10 mouse cellular contexts compared by ENCODE assay signal in the genomic region with DNA sequence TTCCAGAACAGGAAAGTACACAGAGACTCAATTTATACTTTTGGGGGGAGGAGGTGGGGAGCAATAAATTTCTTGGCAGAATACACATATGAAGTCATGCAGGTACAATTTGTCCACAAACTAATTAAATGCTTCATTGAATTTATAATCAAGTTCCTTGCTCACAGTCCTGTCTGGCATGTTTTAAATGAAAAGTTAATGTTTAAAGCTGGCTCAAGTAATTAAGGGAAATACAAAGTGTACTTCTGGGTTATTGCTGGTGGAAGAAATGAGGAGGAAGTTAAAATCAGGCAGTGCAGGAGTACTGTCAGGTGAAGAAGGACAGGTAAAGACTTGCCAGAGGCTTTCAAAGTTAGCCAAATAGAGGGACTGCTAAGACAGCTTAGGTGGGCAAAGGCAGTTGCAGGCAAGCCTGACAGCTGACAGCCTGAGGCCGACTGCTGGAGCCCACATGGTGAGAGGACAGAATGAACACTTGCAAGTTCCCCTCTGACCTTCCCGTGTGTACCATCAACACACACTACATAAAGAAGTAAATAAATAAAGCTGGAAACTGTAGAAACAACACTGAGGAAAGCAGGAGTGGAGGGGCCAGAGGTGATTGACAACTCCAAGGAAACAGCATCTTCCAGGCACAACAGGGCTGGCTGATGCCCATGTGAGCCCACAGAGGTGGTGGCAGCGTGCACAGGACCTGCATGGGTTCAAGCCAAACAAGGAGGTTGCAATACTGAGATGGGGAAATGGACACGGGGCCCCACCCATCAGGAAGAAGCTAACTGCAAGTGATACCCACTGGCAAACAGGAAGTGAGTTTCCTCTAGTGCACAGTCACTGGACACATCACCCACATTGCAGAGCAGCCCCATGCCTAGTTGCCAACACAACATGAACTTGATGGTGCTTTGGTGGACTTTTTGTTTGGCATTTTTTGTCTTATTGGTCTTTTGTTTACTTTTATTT. TPM values are rescaled to one million over a fixed set of nuclear protein-coding genes. Genes with fewer than 3 reads are reported as not detected.
DNase-seq lines count a peak whose midpoint lies in the region; ATAC-seq and TF ChIP-seq lines count a peak whose summit lies in the region.
"Had no signal": no experiment of that assay in that cellular context is flagged by ENCODE, and none has a peak within 500 bp of the region (broad histone marks: within the 10 kb centered on the region; RNA-seq: fewer than 3 reads in every experiment).

No protein-coding gene starts in this region.

- peak overlapping the region; percentile 51 for H3K27ac ChIP-seq in stomach, embryonic 15.5 days
- no peak overlapping the region; the same call in 1 of the 2 replicates for H3K27ac ChIP-seq in stomach, postnatal 0 days (replicated peaks)
- H3K27ac ChIP-seq in intestine, postnatal 0 days (ENCODE audit: low read depth, low read length), result peak overlapping the region; percentile 75

- H3K9me3 ChIP-seq in stomach, embryonic 15.5 days, result no peaks in the 10 kb centered on the region
- no peaks in the 10 kb centered on the region for H3K9me3 ChIP-seq in stomach, postnatal 0 days (ENCODE audit: control insufficient read depth, low read length)
- no peaks in the 10 kb centered on the region for H3K9me3 ChIP-seq in intestine, postnatal 0 days (ENCODE audit: control insufficient read depth)

- H3K27me3 ChIP-seq in stomach, embryonic 15.5 days (replicated peaks), result no peaks in the 10 kb centered on the region
- H3K27me3 ChIP-seq in stomach, postnatal 0 days (ENCODE audit: control insufficient read depth, insufficient read depth, low read length), result no peaks in the 10 kb centered on the region
- no peaks in the 10 kb centered on the region for H3K27me3 ChIP-seq in intestine, postnatal 0 days (replicated peaks; ENCODE audit: control insufficient read depth, insufficient read depth, low read length)
- H3K27me3 ChIP-seq: Patski had no signal

- H3K9ac ChIP-seq in stomach, embryonic 15.5 days, result no peak overlapping the region
- H3K9ac ChIP-seq in stomach, postnatal 0 days (ENCODE audit: low read length), result no peak overlapping the region
- H3K9ac ChIP-seq in intestine, postnatal 0 days (ENCODE audit: low read depth, low read length), result no peak overlapping the region

- TF ChIP-seq CTCF in stomach, postnatal 0 days (IDR thresholded peaks at IDR 0.05; ENCODE audit: low read depth), result no peak
- no peak for TF ChIP-seq CTCF in intestine, postnatal 0 days (IDR thresholded peaks at IDR 0.05; ENCODE audit: low read depth)

- 30% methylated on average over 4 of the region's 4 CpGs for WGBS in stomach, embryonic 15.5 days
- WGBS in stomach, postnatal 0 days, result 30% methylated on average over 4 of the region's 4 CpGs
- WGBS in intestine, postnatal 0 days, result 29% methylated on average over 4 of the region's 4 CpGs

- H3K36me3 ChIP-seq in stomach, embryonic 15.5 days, result no peaks in the 10 kb centered on the region
- H3K36me3 ChIP-seq in stomach, postnatal 0 days (ENCODE audit: control insufficient read depth, insufficient read depth, low read length), result no peaks in the 10 kb centered on the region
- no peaks in the 10 kb centered on the region for H3K36me3 ChIP-seq in intestine, postnatal 0 days (ENCODE audit: control insufficient read depth, insufficient read depth)

- H3K4me3 ChIP-seq in stomach, embryonic 15.5 days (replicated peaks), result no peak overlapping the region
- no peak overlapping the region for H3K4me3 ChIP-seq in stomach, postnatal 0 days (ENCODE audit: low read depth, low read length)
- H3K4me3 ChIP-seq in intestine, postnatal 0 days (ENCODE audit: low read depth, low read length), result no peak overlapping the region

- H3K4me1 ChIP-seq in stomach, embryonic 15.5 days, result no peaks in the 10 kb centered on the region
- H3K4me1 ChIP-seq in stomach, postnatal 0 days (replicated peaks; ENCODE audit: control insufficient read depth, insufficient read depth), result no peaks in the 10 kb centered on the region
- H3K4me1 ChIP-seq in intestine, postnatal 0 days (replicated peaks; ENCODE audit: control insufficient read depth, insufficient read depth, low read length), result 0 out of 2 replicates have a peak, but pooled peaks cover 3% of the 10 kb centered on the region

- no peak for TF ChIP-seq EP300 in stomach, postnatal 0 days (optimal IDR thresholded peaks at IDR 0.05)

- no peak for DNase-seq in stomach, postnatal 0 days (ENCODE audit: low spot score)
- DNase-seq in lung, adult 18-20 months, result peak; percentile 50 to 62
- DNase-seq in spleen, postnatal 4 days (ENCODE audit: low spot score in 2 of 2), result peak; percentile 49 to 67
- no peak for DNase-seq in gastrocnemius, adult 8-10 months (ENCODE audit: low spot score in 2 of 2)
- DNase-seq in left cerebral cortex, adult 18-20 months (ENCODE audit: low spot score in 2 of 2), result no peak
- DNase-seq in Muller cell, postnatal 12 days (ENCODE audit: inconsistent ontology term), result no peak
- DNase-seq: cerebellum, adult 18-20 months had no signal

- no peak overlapping the region for H3K4me2 ChIP-seq in stomach, embryonic 15.5 days
- no peak overlapping the region for H3K4me2 ChIP-seq in stomach, postnatal 0 days (replicated peaks; ENCODE audit: low read depth)
- H3K4me2 ChIP-seq in intestine, postnatal 0 days (replicated peaks; ENCODE audit: low read depth), result 0 out of 2 replicates have a peak overlapping the region, but pooled peaks have one; percentile 30

- no peak for ATAC-seq in stomach, embryonic 15.5 days (ENCODE audit: insufficient read depth, low FRiP score, low read depth)
- no peak for ATAC-seq in stomach, postnatal 0 days (ENCODE audit: low FRiP score, low TSS enrichment)
- ATAC-seq in intestine, postnatal 0 days, result peak; percentile 42
- ATAC-seq: Patski had no signal

RNA-seq across cellular contexts. Expression of gene Efcab5, which starts 7.7 kb away (rescaled TPM):
- 0.23 and 0.31 TPM in 2 replicates for polyA plus RNA-seq in stomach, embryonic 15.5 days (2015; fragmentation: Nextera tagmentation; extraction: Ambion mirVana)
- polyA plus RNA-seq in stomach, postnatal 0 days (2015; fragmentation: Nextera tagmentation; extraction: Ambion mirVana), result 0.12 and 0.15 TPM in 2 replicates
- polyA plus RNA-seq in intestine, postnatal 0 days (2015; fragmentation: Nextera tagmentation; extraction: Ambion mirVana), result 0.46 and 0.55 TPM in 2 replicates
- total RNA-seq in gastrocnemius, adult 8-10 months (2022), result under 1 TPM; 0.15 to 0.27 (median 0.20) TPM
- 1 to 10 TPM; 2.9 to 3.1 TPM for total RNA-seq in left cerebral cortex, adult 18-20 months (2021)

RNA-seq across cellular contexts. Expression of gene Ssh2, which starts 19.6 kb away (rescaled TPM):
- polyA plus RNA-seq in stomach, embryonic 15.5 days (2015; fragmentation: Nextera tagmentation; extraction: Ambion mirVana), result 6.9 and 7.3 TPM in 2 replicates
- polyA plus RNA-seq in stomach, postnatal 0 days (2015; fragmentation: Nextera tagmentation; extraction: Ambion mirVana), result 3.0 and 3.5 TPM in 2 replicates
- 2.7 and 3.3 TPM in 2 replicates for polyA plus RNA-seq in intestine, postnatal 0 days (2015; fragmentation: Nextera tagmentation; extraction: Ambion mirVana)
- total RNA-seq in gastrocnemius, adult 8-10 months (2022), result 10 to 100 TPM; 37.3 to 44.4 (median 42.8) TPM
- total RNA-seq in left cerebral cortex, adult 18-20 months (2021), result 10 to 100 TPM; 29.5 to 30.1 TPM

Comparison
In these comparisons a context has a peak if more than half of its experiments do, and no peak if none do; other contexts are left out.
1. DNase-seq: peak in lung, adult 18-20 months (2 of 2) and spleen, postnatal 4 days (2 of 2); none in stomach, postnatal 0 days (single experiment), gastrocnemius, adult 8-10 months (0 of 2), left cerebral cortex, adult 18-20 months (0 of 2) and Muller cell, postnatal 12 days (single experiment).